Comparison of ENCODE assay signal across 20 mouse cellular contexts in genomic region chr16:78537322-78537721, GRCm38 (mm10). TPM values are rescaled to one million over a fixed set of nuclear protein-coding genes. Genes with fewer than 3 reads are reported as not detected.
A peak's percentile ranks its signal among the peaks of the same experiment; 100 is the strongest.
DNase-seq lines count a peak whose midpoint lies in the region; ATAC-seq and TF ChIP-seq lines count a peak whose summit lies in the region.
"Had no signal": no experiment of that assay in that cellular context is flagged by ENCODE, and none has a peak within 500 bp of the region (broad histone marks: within the 10 kb centered on the region; RNA-seq: fewer than 3 reads in every experiment).

No protein-coding gene starts in this region.

- TF ChIP-seq POLR2A in small intestine, adult 2 months (IDR thresholded peaks at IDR 0.05; ENCODE audit: low read depth, low read length), result no peak

- no peak for ATAC-seq in megakaryocyte, adult 5-6 weeks (ENCODE audit: poor library complexity, severe bottlenecking)
- ATAC-seq: forebrain, embryonic 16.5 days; intestine, postnatal 0 days had no signal

- no peak for TF ChIP-seq CTCF in small intestine, adult 2 months (IDR thresholded peaks at IDR 0.05; ENCODE audit: extremely low read depth, insufficient read length, insufficient replicate concordance, low read depth, low read length)

- WGBS in small intestine, adult 2 months, result 82% methylated on average over 7 of the region's 7 CpGs

- H3K9me3 ChIP-seq in megakaryocyte, embryonic 14.5 days, result no peaks in the 10 kb centered on the region
- H3K9me3 ChIP-seq: embryonic facial prominence, embryonic 13.5 days; forebrain, embryonic 12.5 days; heart, embryonic 15.5 days; hindbrain, embryonic 10.5 days had no signal

- peak; percentile 42 for DNase-seq in CD4-positive, CD25-positive, alpha-beta regulatory T cell, adult 2 months (ENCODE audit: low read depth, low spot score)
- peak; percentile 18 for DNase-seq in T-cell, adult 2 months (ENCODE audit: low spot score)
- no peak for DNase-seq in lung, adult 18-20 months
- DNase-seq in cerebellum, postnatal 10 days, result no peak
- DNase-seq: adrenal gland, postnatal 14 days; cerebellum, adult 11-12 months; cerebellum, adult 9-11 months; gastrocnemius, postnatal 10 days; heart, adult 2 months; heart, postnatal 14 days had no signal

- peaks cover 77% of the 10 kb centered on the region for H3K4me1 ChIP-seq in megakaryocyte, embryonic 14.5 days
- peaks cover 3% of the 10 kb centered on the region; the same call in 1 of the 2 replicates for H3K4me1 ChIP-seq in small intestine, adult 2 months (ENCODE audit: control insufficient read depth, insufficient read depth, insufficient read length, low read length)
- H3K4me1 ChIP-seq: embryonic facial prominence, embryonic 13.5 days; forebrain, embryonic 12.5 days; heart, embryonic 15.5 days had no signal

- H3K27ac ChIP-seq in small intestine, adult 2 months (ENCODE audit: insufficient read depth, low read depth, low read length), result peak overlapping the region; percentile 22; the same call in 1 of the 2 replicates
- H3K27ac ChIP-seq: embryonic facial prominence, embryonic 13.5 days; forebrain, embryonic 12.5 days; heart, adult 2 months; heart, embryonic 15.5 days; hindbrain, embryonic 10.5 days; hindbrain, embryonic 14.5 days had no signal

- H3K36me3 ChIP-seq in megakaryocyte, embryonic 14.5 days (replicated peaks; ENCODE audit: low read length), result peaks cover 26% of the 10 kb centered on the region
- H3K36me3 ChIP-seq in small intestine, adult 2 months (ENCODE audit: control insufficient read depth, insufficient read depth, low read length), result no peaks in the 10 kb centered on the region
- H3K36me3 ChIP-seq: heart, embryonic 15.5 days had no signal

- no peaks in the 10 kb centered on the region for H3K27me3 ChIP-seq in megakaryocyte, embryonic 14.5 days (replicated peaks)
- H3K27me3 ChIP-seq in small intestine, adult 2 months (ENCODE audit: control insufficient read depth, insufficient read depth, low read length), result no peaks in the 10 kb centered on the region
- H3K27me3 ChIP-seq: embryonic facial prominence, embryonic 13.5 days; forebrain, embryonic 12.5 days; heart, embryonic 15.5 days had no signal

- peak overlapping the region; percentile 50 for H3K4me3 ChIP-seq in megakaryocyte, embryonic 14.5 days (replicated peaks)
- H3K4me3 ChIP-seq in small intestine, adult 2 months (ENCODE audit: low read depth, low read length), result no peak overlapping the region
- H3K4me3 ChIP-seq: embryonic facial prominence, embryonic 13.5 days; forebrain, embryonic 12.5 days; heart, adult 2 months; heart, embryonic 15.5 days; hindbrain, embryonic 10.5 days had no signal

RNA-seq across cellular contexts. Expression of gene D16Ertd472e, which starts 39.2 kb away (rescaled TPM):
- polyA plus RNA-seq in megakaryocyte, embryonic 14.5 days (2012; ENCODE audit: insufficient read depth, low replicate concordance), result 14.9 and 19.1 TPM in 2 replicates
- 10.9 and 15.6 TPM in 2 replicates for total RNA-seq in megakaryocyte, adult 5-6 weeks (2015)
- 16.5 and 17.8 TPM in 2 replicates for total RNA-seq in megakaryocyte, adult 5-6 weeks (2017)
- polyA plus RNA-seq in small intestine, adult 2 months (2012; rRNA removed), result 1.1 and 2.3 TPM in 2 replicates

Comparison
In these comparisons a context has a peak if more than half of its experiments do, and no peak if none do; other contexts are left out.
1. DNase-seq: peak in CD4-positive, CD25-positive, alpha-beta regulatory T cell, adult 2 months (single experiment) and T-cell, adult 2 months (single experiment); none in lung, adult 18-20 months (0 of 2) and cerebellum, postnatal 10 days (0 of 2).